Mouse (Mus musculus) kidney, adult 18-20 months (tissue): ENCODE measurements around the gene Ccpg1.
A peak's percentile ranks its signal among the peaks of the same experiment; 100 is the strongest.

Source experiments
- DNase-seq: peaks from one replicate; pipeline ENCODE4 v3.0.0; 2021

The Ccpg1 gene

GRCm38 (mm10) chr9:72985250-72986220 lies at the start of gene Ccpg1, which contains the start of gene Ccpg1os:
Gene Ccpg1, plus strand, starts transcription at chr9:72985429.
Gene Ccpg1os, minus strand, starts transcription at chr9:72985382.
- DNase-seq = peak; percentile 94

- DNase-seq = no peak
Observed at GRCm38 (mm10) chr9:72936301-72936700, 48.9 kb upstream of the Ccpg1 start.

- no peak for DNase-seq
Observed at GRCm38 (mm10) chr9:72943424-72943823, 41.8 kb upstream of the Ccpg1 start.

- DNase-seq = no peak
Observed at GRCm38 (mm10) chr9:72944286-72944685, 40.9 kb upstream of the Ccpg1 start.

- no peak for DNase-seq
Observed at GRCm38 (mm10) chr9:72947010-72947409, 38.2 kb upstream of the Ccpg1 start.

GRCm38 (mm10) chr9:72949572-72949971 lies 35.7 kb upstream of the Ccpg1 start:
- no peak for DNase-seq

GRCm38 (mm10) chr9:72954746-72955145 lies 30.5 kb upstream of the Ccpg1 start:
- peak; percentile 14 for DNase-seq

- peak; percentile 47 for DNase-seq
Observed at GRCm38 (mm10) chr9:72955546-72955945, 29.7 kb upstream of the Ccpg1 start.

- DNase-seq = peak; percentile 78
Observed at GRCm38 (mm10) chr9:72958521-72959450, 26.4 kb upstream of the Ccpg1 start, which contains the start of the genes Dyx1c1 and Gm44503. Gene Dyx1c1, plus strand, starts transcription at chr9:72958785. Gene Gm44503, plus strand, starts transcription at chr9:72958852.

GRCm38 (mm10) chr9:72961346-72961745 lies 23.9 kb upstream of the Ccpg1 start:
- DNase-seq = peak; percentile 21

- DNase-seq = no peak
Observed at GRCm38 (mm10) chr9:72961959-72962358, 23.3 kb upstream of the Ccpg1 start.

- DNase-seq = peak; percentile 37
Observed at GRCm38 (mm10) chr9:72968349-72969061, 16.7 kb upstream of the Ccpg1 start.

- DNase-seq = no peak
Observed at GRCm38 (mm10) chr9:72969874-72970273, 15.4 kb upstream of the Ccpg1 start.

- no peak for DNase-seq
Observed at GRCm38 (mm10) chr9:72972435-72972834, 12.8 kb upstream of the Ccpg1 start.

GRCm38 (mm10) chr9:72972984-72973383 lies 12.2 kb upstream of the Ccpg1 start:
- no peak for DNase-seq

GRCm38 (mm10) chr9:72974734-72975133 lies 10.5 kb upstream of the Ccpg1 start:
- DNase-seq = no peak

GRCm38 (mm10) chr9:72975242-72975641 lies 10.0 kb upstream of the Ccpg1 start:
- no peak for DNase-seq

- DNase-seq = no peak
Observed at GRCm38 (mm10) chr9:72983066-72983465, 2.2 kb upstream of the Ccpg1 start.

GRCm38 (mm10) chr9:72987703-72988102 lies 2.5 kb downstream of the Ccpg1 start:
- no peak for DNase-seq

GRCm38 (mm10) chr9:72988706-72989105 lies 3.5 kb downstream of the Ccpg1 start:
- peak; percentile 21 for DNase-seq

GRCm38 (mm10) chr9:72991420-72991819 lies 6.2 kb downstream of the Ccpg1 start:
- DNase-seq = no peak

- no peak for DNase-seq
Observed at GRCm38 (mm10) chr9:72992576-72992975, 7.3 kb downstream of the Ccpg1 start.
